7 mouse cellular contexts compared by ENCODE assay signal in the genomic region with DNA sequence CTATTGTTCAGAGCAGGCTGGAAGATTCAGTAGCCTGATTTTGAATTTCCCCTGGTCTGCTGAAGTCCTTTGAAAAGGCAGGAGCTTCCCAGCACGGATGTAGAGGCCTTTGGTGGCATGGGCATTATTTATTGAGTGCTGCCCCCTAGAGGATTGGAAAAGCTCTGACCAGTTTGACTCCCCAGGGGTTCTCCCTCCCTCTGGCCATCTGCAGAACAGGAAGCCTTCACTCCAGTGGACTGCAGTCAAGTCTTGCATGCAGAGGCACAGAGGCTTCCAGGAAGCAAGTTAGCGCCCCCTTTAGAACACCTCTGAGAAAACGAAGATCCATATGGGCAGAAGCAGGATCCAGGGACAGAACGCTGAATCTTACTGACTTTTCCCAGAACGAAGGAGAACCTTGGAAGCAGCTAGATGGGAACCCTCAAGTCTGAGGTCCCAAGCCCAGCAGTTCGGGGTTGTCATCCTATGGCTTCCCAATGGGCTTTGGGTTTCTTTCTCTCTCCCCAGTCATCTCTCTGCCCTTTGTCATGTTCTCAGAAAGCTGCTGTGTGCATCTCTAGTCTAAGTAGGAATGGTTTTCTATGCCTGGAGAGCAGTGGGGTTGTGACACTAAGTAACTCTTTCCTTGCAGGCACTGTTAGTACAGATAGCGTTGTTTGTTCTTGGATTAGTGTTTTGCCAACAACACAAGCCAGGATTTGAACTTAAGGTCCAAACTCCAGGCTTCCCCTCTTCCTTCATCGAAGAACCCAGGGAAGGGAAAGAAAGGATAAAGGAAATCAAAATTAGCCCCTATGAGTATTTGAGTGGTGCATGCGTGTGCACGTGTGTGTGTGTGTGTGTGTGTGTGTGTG. TPM values are rescaled to one million over a fixed set of nuclear protein-coding genes. Genes with fewer than 3 reads are reported as not detected.
A peak's percentile ranks its signal among the peaks of the same experiment; 100 is the strongest.
DNase-seq lines count a peak whose midpoint lies in the region; ATAC-seq and TF ChIP-seq lines count a peak whose summit lies in the region.

No protein-coding gene starts in this region.

- no peak overlapping the region for H3K4me3 ChIP-seq in CH12.LX (replicated peaks in 1 of 3; ENCODE audit: low read depth in 2 of 3, low read length in 2 of 3, poor library complexity in 1 of 3)
- H3K4me3 ChIP-seq in liver, postnatal 0 days (ENCODE audit: low read depth, low read length) = no peak overlapping the region

- no peaks in the 10 kb centered on the region for H3K36me3 ChIP-seq in CH12.LX (replicated peaks in 1 of 2; ENCODE audit: control insufficient read depth in 1 of 2, insufficient read depth in 1 of 2, low read length in 1 of 2)
- no peaks in the 10 kb centered on the region for H3K36me3 ChIP-seq in liver, postnatal 0 days (replicated peaks; ENCODE audit: insufficient read depth, low read length)

- no peak overlapping the region for H3K9ac ChIP-seq in CH12.LX (ENCODE audit: insufficient read depth, low read depth)
- H3K9ac ChIP-seq in liver, postnatal 0 days (replicated peaks) = no peak overlapping the region

- peaks cover 9 to 20% of the 10 kb centered on the region in 2 experiments for H3K4me1 ChIP-seq in CH12.LX (ENCODE audit: control insufficient read depth in 1 of 2, insufficient read depth in 2 of 2)
- H3K4me1 ChIP-seq in liver, postnatal 0 days (ENCODE audit: insufficient read depth) = peaks cover 10% of the 10 kb centered on the region

- dilution Hi-C loops in CH12.LX (cut with MboI; ENCODE audit: extremely low pct_ligation_motif_present, extremely low pct_unique_long_range_greater_than_20kb, low sequenced_read_pairs) = no loop called here

- peak; percentile 58 to 79 for TF ChIP-seq CTCF in CH12.LX (conservative IDR thresholded peaks at IDR 0.05 in 1 of 2, IDR thresholded peaks at IDR 0.05 in 1 of 2; ENCODE audit: low read depth in 2 of 2, low read length in 2 of 2)
- peak; percentile 75 for TF ChIP-seq CTCF in liver, postnatal 0 days (IDR thresholded peaks at IDR 0.05; ENCODE audit: low read depth)

- 27% methylated on average over 10 of the region's 10 CpGs for WGBS in liver, postnatal 0 days (ENCODE audit: insufficient replicate concordance)

- H3K9me3 ChIP-seq in CH12.LX (replicated peaks; ENCODE audit: low read length) = no peaks in the 10 kb centered on the region
- H3K9me3 ChIP-seq in liver, postnatal 0 days (ENCODE audit: low read length) = no peaks in the 10 kb centered on the region

- peak; percentile 68 for TF ChIP-seq RAD21 in CH12.LX (IDR thresholded peaks at IDR 0.05; ENCODE audit: low read depth, low read length)

- ATAC-seq in common myeloid progenitor, adult 5-6 weeks (replicated peaks; ENCODE audit: low read depth, poor library complexity, severe bottlenecking) = peak; percentile 66
- peak; percentile 59; the same call in 1 of the 2 replicates for ATAC-seq in liver, postnatal 0 days

- H3K4me2 ChIP-seq in CH12.LX (ENCODE audit: insufficient read depth, low read depth, poor library complexity, severe bottlenecking) = 0 out of 2 replicates have a peak overlapping the region, but pooled peaks have one; percentile 0
- H3K4me2 ChIP-seq in liver, postnatal 0 days (ENCODE audit: low read depth, low read length) = no peak overlapping the region

- peaks cover 24% of the 10 kb centered on the region for H3K79me2 ChIP-seq in CH12.LX (replicated peaks; ENCODE audit: control insufficient read depth, extremely low read depth, insufficient read depth, poor library complexity, severe bottlenecking)

- in situ Hi-C loops in CH12.LX (cut with MboI; ENCODE audit: low pct_ligation_motif_present, low pct_unique_long_range_greater_than_20kb, low sequenced_read_pairs) = loop anchor here (25.0 kb wide), 3 partner anchors 514 to 1564 kb away; no protein-coding TSS in a partner anchor

- TF ChIP-seq POLR2A in CH12.LX (IDR thresholded peaks at IDR 0.05; ENCODE audit: low read depth, low read length) = no peak

- no peaks in the 10 kb centered on the region for H3K27me3 ChIP-seq in CH12.LX (replicated peaks)
- peaks cover 48% of the 10 kb centered on the region for H3K27me3 ChIP-seq in liver, postnatal 0 days (ENCODE audit: insufficient read depth, low read length)

- peak; percentile 83 for DNase-seq in CH12.LX (ENCODE audit: extremely low read depth)
- peak; percentile 92 for DNase-seq in R1 (ENCODE audit: low read depth, low spot score)
- DNase-seq in heart, adult 9 months (ENCODE audit: low spot score in 2 of 2) = peak; percentile 90 to 91
- DNase-seq in kidney, postnatal 14 days = peak; percentile 89
- peak; percentile 56 for DNase-seq in liver, postnatal 0 days
- DNase-seq in right cerebral cortex, postnatal 10 days (ENCODE audit: low spot score in 2 of 2) = peak; percentile 83 to 86

- no peak for TF ChIP-seq EP300 in CH12.LX (IDR thresholded peaks at IDR 0.05; ENCODE audit: low read length)
- no peak for TF ChIP-seq EP300 in liver, postnatal 0 days (IDR thresholded peaks at IDR 0.05; ENCODE audit: low read depth)

- H3K27ac ChIP-seq in CH12.LX (ENCODE audit: insufficient read depth, low read depth) = no peak overlapping the region
- H3K27ac ChIP-seq in liver, postnatal 0 days (ENCODE audit: low read depth) = no peak overlapping the region

TF ChIP-seq in CH12.LX, 34 proteins besides CTCF, POLR2A, EP300 and RAD21:
- TF ChIP-seq BHLHE40 (IDR thresholded peaks at IDR 0.05; ENCODE audit: low read depth, low read length) (0 out of 2 replicates have a peak, but pooled peaks have one; percentile 15), ZC3H11A (IDR thresholded peaks at IDR 0.05; ENCODE audit: low read depth, low read length) (no peak), ETS1 (conservative IDR thresholded peaks at IDR 0.05; ENCODE audit: low read depth, low read length) (no peak), SMC3 (IDR thresholded peaks at IDR 0.05; ENCODE audit: low read depth, low read length) (peak; percentile 59), MEF2A (IDR thresholded peaks at IDR 0.05; ENCODE audit: borderline replicate concordance, low read depth, low read length) (peak; percentile 26; the same call in 1 of the 2 replicates), E2F4 (IDR thresholded peaks at IDR 0.05; ENCODE audit: insufficient replicate concordance, low read depth, low read length) (no peak), ZKSCAN1 (IDR thresholded peaks at IDR 0.05; ENCODE audit: borderline replicate concordance, low read depth, low read length) (no peak), ELF1 (IDR thresholded peaks at IDR 0.05; ENCODE audit: low read depth, low read length) (peak; percentile 57; the same call in 1 of the 2 replicates), JUN (IDR thresholded peaks at IDR 0.05; ENCODE audit: insufficient read depth, low read depth, low read length) (no peak), HCFC1 (IDR thresholded peaks at IDR 0.05; ENCODE audit: low read depth, low read length) (no peak), TBP (conservative IDR thresholded peaks at IDR 0.05; ENCODE audit: low read depth, low read length) (no peak), NRF1 (IDR thresholded peaks at IDR 0.05; ENCODE audit: low read depth, low read length) (no peak)

RNA-seq across cellular contexts. Expression of a gene that starts 1.8 kb away (rescaled TPM):
- total RNA-seq in CH12.LX (2012; rRNA removed) = 15.6 and 17.3 TPM in 2 replicates
- total RNA-seq in CH12.LX (2014; rRNA removed) = 15.7 and 16.4 TPM in 2 replicates
- polyA plus RNA-seq in CH12.LX (2012; ENCODE audit: insufficient read length, low read depth) = 22.9 and 24.4 TPM in 2 replicates
- 0.10 and 0.87 TPM in 2 replicates for total RNA-seq in common myeloid progenitor, adult 5-6 weeks (2017)
- 0.86 and 0.96 TPM in 2 replicates for polyA plus RNA-seq in liver, postnatal 0 days (2015; fragmentation: Nextera tagmentation; extraction: Ambion mirVana)
